Mouse (Mus musculus): Measurements from ENCODE around the gene Nrxn3. TPM values are rescaled to one million over a fixed set of nuclear protein-coding genes. Genes with fewer than 3 reads are reported as not detected.

Gene Nrxn3
- polyA plus RNA-seq, 1 experiment: not detected

DNA sequence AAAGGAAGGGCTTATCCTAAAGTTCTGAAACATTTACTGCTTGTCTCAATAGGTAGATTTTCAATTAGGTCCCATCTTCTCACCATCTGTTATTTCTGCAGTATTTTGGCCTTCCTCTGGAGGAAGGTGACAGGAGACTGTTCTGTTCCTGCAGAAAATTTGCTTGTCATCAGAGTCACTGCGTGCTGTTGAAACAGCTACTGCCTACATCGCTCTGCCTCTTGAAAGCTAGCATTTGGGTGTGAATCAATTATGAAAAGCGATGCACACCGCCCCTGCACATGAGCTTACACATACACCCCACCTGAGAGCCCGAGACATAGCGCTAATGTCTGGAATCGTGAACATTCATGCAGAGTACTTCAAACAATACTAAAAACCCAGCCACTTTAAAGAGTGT, 966.4 kb downstream of the Nrxn3 start:
- no peak overlapping the region for H3K27ac ChIP-seq (ENCODE audit: insufficient read depth, low read length)
- no peak overlapping the region for H3K4me3 ChIP-seq (ENCODE audit: insufficient read depth, low read length)
- TF ChIP-seq CTCF (IDR thresholded peaks at IDR 0.05; ENCODE audit: borderline replicate concordance, insufficient read depth, low read length): no peak
- TF ChIP-seq POLR2A (IDR thresholded peaks at IDR 0.05; ENCODE audit: low read depth, low read length): no peak
- no peaks in the 10 kb centered on the region for H3K4me1 ChIP-seq (ENCODE audit: control insufficient read depth, insufficient read depth, low read length)

DNA sequence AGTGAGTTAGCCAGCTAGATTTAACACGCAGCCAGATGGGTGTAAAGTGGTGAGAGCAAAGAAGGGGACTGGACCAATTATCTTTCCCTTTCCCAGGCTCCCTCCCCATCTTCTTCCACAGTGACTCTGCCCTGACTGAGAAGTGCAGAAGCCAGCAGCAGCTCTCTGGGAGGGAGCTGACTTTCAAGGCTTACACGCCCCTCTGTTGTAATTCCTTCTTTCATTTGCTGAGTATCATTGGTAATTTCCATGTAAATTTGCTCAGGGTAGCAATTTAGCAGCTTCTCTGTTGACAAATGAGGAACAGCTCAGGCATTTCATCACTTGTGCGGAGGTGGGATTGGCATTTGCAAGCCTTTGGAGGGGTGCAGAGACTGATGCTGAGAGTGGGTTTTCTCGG, 976.8 kb downstream of the Nrxn3 start:
- no peak overlapping the region for H3K27ac ChIP-seq (ENCODE audit: insufficient read depth, low read length)
- H3K4me1 ChIP-seq (ENCODE audit: control insufficient read depth, insufficient read depth, low read length): 0 out of 2 replicates have a peak, but pooled peaks cover 3% of the 10 kb centered on the region
- H3K4me3 ChIP-seq (ENCODE audit: insufficient read depth, low read length): no peak overlapping the region
- TF ChIP-seq POLR2A (IDR thresholded peaks at IDR 0.05; ENCODE audit: low read depth, low read length): no peak
- TF ChIP-seq CTCF (IDR thresholded peaks at IDR 0.05; ENCODE audit: borderline replicate concordance, insufficient read depth, low read length): no peak

- H3K4me1 ChIP-seq (ENCODE audit: control insufficient read depth, insufficient read depth, low read length): 0 out of 2 replicates have a peak, but pooled peaks cover 3% of the 10 kb centered on the region
- TF ChIP-seq POLR2A (IDR thresholded peaks at IDR 0.05; ENCODE audit: low read depth, low read length): no peak
- TF ChIP-seq CTCF (IDR thresholded peaks at IDR 0.05; ENCODE audit: borderline replicate concordance, insufficient read depth, low read length): no peak
- no peak overlapping the region for H3K4me3 ChIP-seq (ENCODE audit: insufficient read depth, low read length)
- H3K27ac ChIP-seq (ENCODE audit: insufficient read depth, low read length): no peak overlapping the region
Measured at GRCm38 (mm10) chr12:89700937-89701458, 978.3 kb downstream of the Nrxn3 start.

GRCm38 (mm10) chr12:89702931-89703330, 980.3 kb downstream of the Nrxn3 start:
- no peak overlapping the region for H3K27ac ChIP-seq (ENCODE audit: insufficient read depth, low read length)
- H3K4me1 ChIP-seq (ENCODE audit: control insufficient read depth, insufficient read depth, low read length): 0 out of 2 replicates have a peak, but pooled peaks cover 3% of the 10 kb centered on the region
- H3K4me3 ChIP-seq (ENCODE audit: insufficient read depth, low read length): no peak overlapping the region
- TF ChIP-seq POLR2A (IDR thresholded peaks at IDR 0.05; ENCODE audit: low read depth, low read length): no peak

GRCm38 (mm10) chr12:89707913-89708312, 985.2 kb downstream of the Nrxn3 start:
- TF ChIP-seq CTCF (IDR thresholded peaks at IDR 0.05; ENCODE audit: borderline replicate concordance, insufficient read depth, low read length) (no peak), POLR2A (IDR thresholded peaks at IDR 0.05; ENCODE audit: low read depth, low read length) (no peak)
- Histone ChIP-seq H3K4me3 (ENCODE audit: insufficient read depth, low read length) (no peak overlapping the region), H3K27ac (ENCODE audit: insufficient read depth, low read length) (no peak overlapping the region), H3K4me1 (ENCODE audit: control insufficient read depth, insufficient read depth, low read length) (no peaks in the 10 kb centered on the region; the same call in 1 of the 2 replicates)

GRCm38 (mm10) chr12:89710459-89710858, 987.8 kb downstream of the Nrxn3 start:
- no peak overlapping the region for H3K27ac ChIP-seq (ENCODE audit: insufficient read depth, low read length)
- H3K4me3 ChIP-seq (ENCODE audit: insufficient read depth, low read length): no peak overlapping the region
- TF ChIP-seq POLR2A (IDR thresholded peaks at IDR 0.05; ENCODE audit: low read depth, low read length): no peak
- H3K4me1 ChIP-seq (ENCODE audit: control insufficient read depth, insufficient read depth, low read length): no peaks in the 10 kb centered on the region; the same call in 1 of the 2 replicates

DNA sequence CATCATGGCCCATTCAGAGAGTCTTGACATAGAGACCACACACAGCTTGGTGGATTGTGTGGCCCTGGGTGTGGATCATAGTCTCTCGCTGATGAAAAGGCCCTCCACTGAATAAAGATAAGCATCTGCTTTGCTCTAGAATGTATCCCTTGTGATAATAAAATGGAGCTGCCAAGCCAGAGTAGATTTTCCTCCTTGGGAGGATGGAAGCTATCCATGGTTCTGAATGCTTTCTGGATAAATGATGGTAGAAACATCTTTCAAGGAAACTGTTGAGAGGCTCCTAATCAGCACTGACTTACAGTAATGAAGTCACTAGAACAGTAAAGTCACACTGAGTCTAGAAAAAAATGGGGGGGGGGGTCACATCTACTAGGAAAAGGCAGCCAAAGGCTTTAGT, 989.1 kb downstream of the Nrxn3 start:
- H3K4me1 ChIP-seq (ENCODE audit: control insufficient read depth, insufficient read depth, low read length): no peaks in the 10 kb centered on the region; the same call in 1 of the 2 replicates
- TF ChIP-seq CTCF (IDR thresholded peaks at IDR 0.05; ENCODE audit: borderline replicate concordance, insufficient read depth, low read length) (no peak), POLR2A (IDR thresholded peaks at IDR 0.05; ENCODE audit: low read depth, low read length) (no peak)
- H3K4me3 ChIP-seq (ENCODE audit: insufficient read depth, low read length): no peak overlapping the region
- H3K27ac ChIP-seq (ENCODE audit: insufficient read depth, low read length): no peak overlapping the region

GRCm38 (mm10) chr12:89719194-89720080, 996.8 kb downstream of the Nrxn3 start:
- TF ChIP-seq POLR2A (IDR thresholded peaks at IDR 0.05; ENCODE audit: low read depth, low read length): no peak
- TF ChIP-seq CTCF (IDR thresholded peaks at IDR 0.05; ENCODE audit: borderline replicate concordance, insufficient read depth, low read length): no peak
- Histone ChIP-seq H3K4me1 (ENCODE audit: control insufficient read depth, insufficient read depth, low read length) (no peaks in the 10 kb centered on the region), H3K27ac (ENCODE audit: insufficient read depth, low read length) (no peak overlapping the region), H3K4me3 (ENCODE audit: insufficient read depth, low read length) (no peak overlapping the region)

- no peak overlapping the region for H3K27ac ChIP-seq (ENCODE audit: insufficient read depth, low read length)
- no peak for TF ChIP-seq CTCF (IDR thresholded peaks at IDR 0.05; ENCODE audit: borderline replicate concordance, insufficient read depth, low read length)
- no peak for TF ChIP-seq POLR2A (IDR thresholded peaks at IDR 0.05; ENCODE audit: low read depth, low read length)
- no peaks in the 10 kb centered on the region for H3K4me1 ChIP-seq (ENCODE audit: control insufficient read depth, insufficient read depth, low read length)
- no peak overlapping the region for H3K4me3 ChIP-seq (ENCODE audit: insufficient read depth, low read length)
Measured at GRCm38 (mm10) chr12:89720945-89721344, 998.3 kb downstream of the Nrxn3 start.

DNA sequence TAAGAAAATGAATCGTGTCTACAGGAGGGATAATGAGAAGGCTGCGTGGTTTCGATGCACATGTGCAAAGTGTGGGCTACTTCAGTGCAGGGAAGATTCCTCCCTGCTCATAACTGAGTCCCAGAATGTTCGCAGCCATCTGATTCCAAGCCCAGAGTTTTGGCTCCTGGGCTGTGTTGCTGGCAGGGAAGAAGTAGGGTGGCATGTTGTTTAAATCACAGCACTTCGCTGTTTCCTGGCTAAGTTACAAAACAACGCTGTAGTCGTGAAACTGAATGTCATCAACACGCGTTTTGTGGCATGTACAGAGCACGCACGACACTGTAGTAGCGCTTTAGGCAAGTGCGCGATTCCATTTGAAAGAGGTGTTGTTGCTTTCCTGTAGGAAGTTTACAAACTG, 999.8 kb downstream of the Nrxn3 start:
- Histone ChIP-seq H3K4me3 (ENCODE audit: insufficient read depth, low read length) (no peak overlapping the region), H3K4me1 (ENCODE audit: control insufficient read depth, insufficient read depth, low read length) (no peaks in the 10 kb centered on the region), H3K27ac (ENCODE audit: insufficient read depth, low read length) (no peak overlapping the region)
- TF ChIP-seq CTCF (IDR thresholded peaks at IDR 0.05; ENCODE audit: borderline replicate concordance, insufficient read depth, low read length) (no peak), POLR2A (IDR thresholded peaks at IDR 0.05; ENCODE audit: low read depth, low read length) (no peak)
